Mouse (Mus musculus): ENCODE results near the gene Snapc5. TPM values are rescaled to one million over a fixed set of nuclear protein-coding genes. Genes with fewer than 3 reads are reported as not detected.

The Snapc5 gene
- polyA plus RNA-seq (2012; rRNA removed; ENCODE audit: low replicate concordance) = 4.7 and 10.5 TPM in 2 replicates

GRCm38 (mm10) chr9:64178974-64179646 is at the start of gene Snapc5:
Snapc5 (plus strand) TSS chr9:64179274.

GRCm38 (mm10) chr9:64172816-64173665 is 6.0 kb upstream of the Snapc5 start, which contains the start of the genes Zwilch and Rpl4:
Zwilch (minus strand) TSS chr9:64173104.
Rpl4 (plus strand) TSS chr9:64173375.

Other genes starting within 250 kb of the Snapc5 start
- gene Smad6, start 157.2 kb upstream of the Snapc5 start, polyA plus RNA-seq (2012; rRNA removed; ENCODE audit: low replicate concordance) = 11.7 and 32.2 TPM in 2 replicates
- 8.6 and 16.6 TPM in 2 replicates for gene Lctl, start 62.1 kb upstream of the Snapc5 start, polyA plus RNA-seq (2012; rRNA removed; ENCODE audit: low replicate concordance)
- 0.47 and 1.2 TPM in 2 replicates for gene Zwilch, start 6.2 kb upstream of the Snapc5 start, polyA plus RNA-seq (2012; rRNA removed; ENCODE audit: low replicate concordance)
- 325 and 388 TPM in 2 replicates for gene Rpl4, start 5.9 kb upstream of the Snapc5 start, polyA plus RNA-seq (2012; rRNA removed; ENCODE audit: low replicate concordance)
- 0.20 TPM in 1 of 2 replicates, not detected in the other for gene Uchl4, start 55.9 kb downstream of the Snapc5 start, polyA plus RNA-seq (2012; rRNA removed; ENCODE audit: low replicate concordance)
- gene Map2k1, start 74.4 kb downstream of the Snapc5 start, polyA plus RNA-seq (2012; rRNA removed; ENCODE audit: low replicate concordance) = 41.2 and 56.7 TPM in 2 replicates
- gene Tipin, start 102.3 kb downstream of the Snapc5 start, polyA plus RNA-seq (2012; rRNA removed; ENCODE audit: low replicate concordance) = 2.7 and 5.3 TPM in 2 replicates
- 9.2 and 27.7 TPM in 2 replicates for gene Dis3l, start 162.0 kb downstream of the Snapc5 start, polyA plus RNA-seq (2012; rRNA removed; ENCODE audit: low replicate concordance)
- gene Megf11, start 206.4 kb downstream of the Snapc5 start, polyA plus RNA-seq (2012; rRNA removed; ENCODE audit: low replicate concordance) = 0.43 and 0.73 TPM in 2 replicates

Measured in mammary gland, adult 2 months (tissue).